Mouse (Mus musculus): ENCODE results near the gene Dyx1c1. TPM values are rescaled to one million over a fixed set of nuclear protein-coding genes. Genes with fewer than 3 reads are reported as not detected.

The Dyx1c1 gene
- 0.77 TPM for polyA plus RNA-seq (2021)

- H3K27me3 ChIP-seq = no peaks in the 10 kb centered on the region
- no peak for DNase-seq (ENCODE audit: low read depth, low spot score)
- POLR2A ChIA-PET = interaction anchor here (0.6 kb wide), 1 partner anchor 565 kb away, joined by 3 read pairs; no protein-coding TSS in a partner anchor
- TF ChIP-seq CTCF (IDR thresholded peaks at IDR 0.05) = no peak
- CTCF ChIA-PET = interaction anchor here (0.6 to 1.2 kb wide), 3 partner anchors 10 to 46 kb away, joined by 3 read pairs; no protein-coding TSS in a partner anchor
- ATAC-seq = no peak
- in situ Hi-C loops (cut with MboI; ENCODE audit: low pct_unique_long_range_greater_than_20kb) = loop anchor here (5.0 kb wide), 1 partner anchor 134 kb away; no protein-coding TSS in a partner anchor
Observed at GRCm38 (mm10) chr9:72958521-72959450, at the start of gene Dyx1c1, which contains the start of gene Gm44503. Dyx1c1 (plus strand) TSS chr9:72958785. Gm44503 (plus strand) TSS chr9:72958852.

GRCm38 (mm10) chr9:72911381-72911780 lies 47.2 kb upstream of the Dyx1c1 start:
- ChIA-PET POLR2A (no interaction called here), CTCF (interaction anchor here (1.0 kb wide), 1 partner anchor 44 kb away, joined by 4 read pairs; no protein-coding TSS in a partner anchor)
- no peaks in the 10 kb centered on the region for H3K27me3 ChIP-seq
- no peak for TF ChIP-seq CTCF (IDR thresholded peaks at IDR 0.05)
- ATAC-seq = no peak
- in situ Hi-C loops (cut with MboI; ENCODE audit: low pct_unique_long_range_greater_than_20kb) = no loop called here
- DNase-seq (ENCODE audit: low read depth, low spot score) = no peak

- DNase-seq (ENCODE audit: low read depth, low spot score) = no peak
- ATAC-seq = no peak
Observed at GRCm38 (mm10) chr9:72913551-72913950, 45.0 kb upstream of the Dyx1c1 start.

GRCm38 (mm10) chr9:72915728-72916127 lies 42.9 kb upstream of the Dyx1c1 start:
- no peaks in the 10 kb centered on the region for H3K27me3 ChIP-seq
- TF ChIP-seq CTCF (IDR thresholded peaks at IDR 0.05) = no peak

More at GRCm38 (mm10) chr9:72913551-72913950, 45.0 kb upstream of the Dyx1c1 start:
- H3K27me3 ChIP-seq = no peaks in the 10 kb centered on the region
- no peak for TF ChIP-seq CTCF (IDR thresholded peaks at IDR 0.05)
- POLR2A ChIA-PET = interaction anchor here (0.6 kb wide), 1 partner anchor 90 kb away, joined by 3 read pairs; no protein-coding TSS in a partner anchor
- CTCF ChIA-PET = interaction anchor here (0.8 to 0.9 kb wide), 2 partner anchors 43 to 45 kb away, joined by 3 to 4 read pairs; partner anchors contain the start of genes Dyx1c1 and Gm44503
- in situ Hi-C loops (cut with MboI; ENCODE audit: low pct_unique_long_range_greater_than_20kb) = no loop called here

GRCm38 (mm10) chr9:72923068-72923467 lies 35.5 kb upstream of the Dyx1c1 start:
- no peak for DNase-seq (ENCODE audit: low read depth, low spot score)
- no peak for ATAC-seq
- ChIA-PET POLR2A (no interaction called here), CTCF (interaction anchor here (0.8 kb wide), 1 partner anchor 30 kb away, joined by 4 read pairs; no protein-coding TSS in a partner anchor)
- H3K27me3 ChIP-seq = no peaks in the 10 kb centered on the region
- in situ Hi-C loops (cut with MboI; ENCODE audit: low pct_unique_long_range_greater_than_20kb) = no loop called here
- no peak for TF ChIP-seq CTCF (IDR thresholded peaks at IDR 0.05)

More at GRCm38 (mm10) chr9:72915728-72916127, 42.9 kb upstream of the Dyx1c1 start:
- ChIA-PET CTCF (no interaction called here), POLR2A (interaction anchor here (0.6 kb wide), 1 partner anchor 11 kb away, joined by 8 read pairs; no protein-coding TSS in a partner anchor)
- DNase-seq (ENCODE audit: low read depth, low spot score) (no peak), ATAC-seq (no peak)
- in situ Hi-C loops (cut with MboI; ENCODE audit: low pct_unique_long_range_greater_than_20kb) = no loop called here

DNA sequence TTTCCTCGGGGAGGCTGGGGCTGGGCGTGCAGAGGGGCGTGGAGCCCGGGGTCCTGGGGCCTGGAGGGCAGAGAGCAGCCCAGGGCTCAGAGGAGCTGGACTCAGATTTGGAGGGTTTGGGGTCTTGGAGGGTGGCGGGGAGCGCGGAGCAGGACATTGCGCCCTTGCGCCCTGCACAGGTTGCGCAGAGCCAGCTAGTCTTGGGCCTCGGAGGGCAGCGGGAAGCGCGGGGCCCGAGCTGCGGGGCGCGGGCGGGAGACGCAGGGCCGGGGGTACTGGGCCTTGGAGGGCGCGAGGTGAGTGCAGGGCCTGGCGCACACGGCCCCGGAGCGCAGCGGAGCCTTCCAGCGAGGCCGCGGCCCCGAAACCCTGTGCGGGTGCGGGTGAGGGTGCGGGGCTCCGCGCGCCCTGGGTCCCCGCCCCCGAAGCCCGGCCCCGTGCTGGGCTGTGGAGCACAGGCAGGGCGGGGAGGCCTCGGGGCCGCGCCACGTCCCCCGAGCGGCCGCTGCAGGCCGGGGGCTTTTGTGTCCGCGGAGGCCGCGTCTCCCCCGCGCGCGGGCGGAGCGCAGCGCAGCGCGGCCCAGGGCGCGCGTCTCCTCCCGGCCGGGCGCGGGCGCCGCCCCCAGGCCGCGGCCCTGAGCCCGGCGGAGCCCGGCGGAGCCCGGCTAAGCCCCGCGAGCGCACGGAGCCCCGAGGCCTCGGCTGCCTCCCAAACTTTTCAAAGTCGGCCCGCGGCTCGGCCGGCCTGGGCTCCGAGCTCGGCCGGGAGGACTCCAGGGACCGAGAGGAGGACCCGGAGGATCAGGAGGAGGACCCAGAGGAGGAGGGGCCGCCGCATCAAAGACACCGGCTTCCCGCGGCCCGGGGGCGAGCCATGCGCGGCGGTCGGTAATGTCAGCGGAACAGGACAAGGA lies 33.3 kb upstream of the Dyx1c1 start, which contains the start of gene Pygo1:
Gene Pygo1, plus strand, starts transcription at position 625 of the 914 bp plus-strand sequence.
- H3K27me3 ChIP-seq = no peaks in the 10 kb centered on the region
- ChIA-PET POLR2A (interaction anchor here (0.6 kb wide), 1 partner anchor 1016 kb away, joined by 3 read pairs; no protein-coding TSS in a partner anchor), CTCF (interaction anchor here (1.8 kb wide), 1 partner anchor 12 kb away, joined by 4 read pairs; no protein-coding TSS in a partner anchor)
- in situ Hi-C loops (cut with MboI; ENCODE audit: low pct_unique_long_range_greater_than_20kb) = no loop called here
- no peak for TF ChIP-seq CTCF (IDR thresholded peaks at IDR 0.05)
- peak; percentile 55 for ATAC-seq
- no peak for DNase-seq (ENCODE audit: low read depth, low spot score)

- no peak for TF ChIP-seq CTCF (IDR thresholded peaks at IDR 0.05)
- H3K27me3 ChIP-seq = no peaks in the 10 kb centered on the region
- ChIA-PET CTCF (interaction anchor here (1.8 kb wide), 1 partner anchor 11 kb away, joined by 4 read pairs; no protein-coding TSS in a partner anchor), POLR2A (interaction anchor here (0.6 kb wide), 1 partner anchor 1017 kb away, joined by 3 read pairs; no protein-coding TSS in a partner anchor)
- ATAC-seq (no peak), DNase-seq (ENCODE audit: low read depth, low spot score) (no peak)
- in situ Hi-C loops (cut with MboI; ENCODE audit: low pct_unique_long_range_greater_than_20kb) = no loop called here
Observed at GRCm38 (mm10) chr9:72925935-72926258, 32.7 kb upstream of the Dyx1c1 start.

DNA sequence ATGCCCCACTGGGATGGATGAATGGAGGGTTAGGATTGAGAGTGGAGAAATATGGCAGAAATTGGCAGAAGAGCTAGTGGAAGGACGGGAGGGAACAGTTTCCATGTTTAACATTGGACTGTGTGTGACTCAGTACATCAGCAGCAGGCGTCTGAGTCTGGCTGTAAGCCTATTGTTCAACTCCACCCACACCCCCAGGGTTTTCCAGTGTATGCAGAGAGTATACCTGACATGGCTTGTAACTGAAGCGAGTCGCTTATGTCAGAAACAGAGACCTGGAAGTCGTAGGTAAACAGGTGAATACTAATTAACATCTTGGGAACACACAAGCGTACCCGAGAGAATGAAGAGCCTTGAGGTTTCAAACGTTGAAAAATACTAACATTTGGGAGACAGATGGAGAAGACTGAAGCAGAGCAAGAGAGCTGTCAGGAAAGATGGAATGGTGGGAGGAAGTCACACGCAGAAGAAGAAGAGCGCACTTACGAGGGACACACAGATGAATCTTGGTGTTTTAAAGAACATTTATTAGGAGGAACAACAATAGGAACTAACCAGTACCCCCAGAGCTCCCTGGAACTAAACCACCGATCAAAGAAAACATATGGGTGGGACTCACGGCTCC lies 27.3 kb upstream of the Dyx1c1 start:
- DNase-seq (ENCODE audit: low read depth, low spot score) (no peak), ATAC-seq (no peak)
- TF ChIP-seq CTCF (IDR thresholded peaks at IDR 0.05) = no peak
- POLR2A ChIA-PET = no interaction called here
- in situ Hi-C loops (cut with MboI; ENCODE audit: low pct_unique_long_range_greater_than_20kb) = no loop called here
- CTCF ChIA-PET = no interaction called here
- no peaks in the 10 kb centered on the region for H3K27me3 ChIP-seq

DNA sequence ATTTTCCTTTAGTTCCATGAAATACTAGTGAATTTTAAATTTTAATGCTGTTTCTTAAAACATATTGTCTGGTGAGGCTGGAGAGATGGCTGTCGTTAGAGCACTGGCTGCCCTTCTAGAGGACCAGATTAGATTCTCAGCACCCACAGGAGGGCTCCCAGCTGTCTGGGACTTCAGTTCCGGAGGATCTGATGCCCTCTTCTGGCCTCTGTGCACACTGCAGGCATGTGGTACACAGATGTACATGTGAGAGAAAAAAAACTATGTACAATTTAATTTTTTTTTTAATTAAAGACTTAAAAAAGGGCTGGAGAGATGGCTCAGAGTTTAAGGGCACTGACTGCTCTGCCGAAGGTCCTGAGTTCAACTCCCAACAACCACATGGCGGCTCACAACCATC lies 23.3 kb upstream of the Dyx1c1 start:
- peak; percentile 60 for TF ChIP-seq CTCF (IDR thresholded peaks at IDR 0.05)
- no peak for DNase-seq (ENCODE audit: low read depth, low spot score)
- H3K27me3 ChIP-seq = no peaks in the 10 kb centered on the region
- in situ Hi-C loops (cut with MboI; ENCODE audit: low pct_unique_long_range_greater_than_20kb) = no loop called here
- no peak for ATAC-seq
- CTCF ChIA-PET = interaction anchor here (1.4 to 1.6 kb wide), 2 partner anchors 9 to 169 kb away, joined by 3 to 4 read pairs; no protein-coding TSS in a partner anchor
- POLR2A ChIA-PET = no interaction called here

Data from Patski (cell line).